ENCODE assay signal across 17 mouse cellular contexts in genomic region chr9:115304149-115304548, GRCm38 (mm10).
"Had no signal": no experiment of that assay in that cellular context is flagged by ENCODE, and none has a peak within 500 bp of the region (broad histone marks: within the 10 kb centered on the region; RNA-seq: fewer than 3 reads in every experiment).

No protein-coding gene starts in this region.

- H3K4me2 ChIP-seq: lung, embryonic 14.5 days; midbrain, embryonic 12.5 days had no signal

- H3K27me3 ChIP-seq: midbrain, embryonic 12.5 days; neural tube, embryonic 13.5 days; neural tube, embryonic 15.5 days had no signal

- H3K9ac ChIP-seq: lung, embryonic 14.5 days; midbrain, embryonic 12.5 days; neural tube, embryonic 13.5 days; neural tube, embryonic 15.5 days had no signal

- H3K9me3 ChIP-seq: midbrain, embryonic 10.5 days; midbrain, embryonic 12.5 days; neural tube, embryonic 13.5 days; neural tube, embryonic 15.5 days had no signal

- DNase-seq: lung, embryonic 14.5 days; lung, postnatal 10 days; lung, postnatal 4 days; midbrain, embryonic 14.5 days; retina, postnatal 1 day; right cerebral cortex, adult 18-20 months; right cerebral cortex, postnatal 25 days; right cerebral cortex, postnatal 4 days; spleen, adult 18-20 months; thymus, adult 18-20 months; thymus, postnatal 36 days had no signal

- H3K27ac ChIP-seq: midbrain, embryonic 10.5 days; midbrain, embryonic 12.5 days; neural tube, embryonic 13.5 days; neural tube, embryonic 15.5 days had no signal

- ATAC-seq: midbrain, embryonic 16.5 days had no signal

- H3K4me3 ChIP-seq: midbrain, embryonic 10.5 days; midbrain, embryonic 12.5 days; myocyte; neural tube, embryonic 13.5 days; neural tube, embryonic 15.5 days had no signal

- H3K36me3 ChIP-seq: midbrain, embryonic 12.5 days; neural tube, embryonic 13.5 days; neural tube, embryonic 15.5 days had no signal
